Mouse (Mus musculus) stomach, embryonic 15.5 days (tissue): Measurements from ENCODE around the gene Cln3. TPM values are rescaled to one million over a fixed set of nuclear protein-coding genes. Genes with fewer than 3 reads are reported as not detected.

Experiments
- ATAC-seq: fragments of 200-750 bp; cut with Nextera tagmentation; 2 replicates; pipeline ENCODE4 v1.8.0; 2017; ENCODE audit warnings: low read depth, moderate number of reproducible peaks, moderate TSS enrichment; ENCODE audit not compliant: insufficient read depth, low FRiP score
- H3K27ac ChIP-seq: fragments of 300-500 bp; sonication (generic); 2 replicates; pipeline ENCODE4 v1.5.1; 2015; ENCODE audit warnings: mild to moderate bottlenecking, inconsistent platforms
- H3K27me3 ChIP-seq: fragments of 300-500 bp; sonication (generic); replicated peaks from 2 replicates; pipeline ENCODE4 v1.6.1; 2015; ENCODE audit warnings: inconsistent platforms
- H3K36me3 ChIP-seq: fragments of 300-500 bp; sonication (generic); 2 replicates; pipeline ENCODE4 v1.6.1; 2015; ENCODE audit warnings: inconsistent platforms
- H3K4me1 ChIP-seq: fragments of 300-500 bp; sonication (generic); 2 replicates; pipeline ENCODE4 v1.6.1; 2015; ENCODE audit warnings: inconsistent platforms
- H3K4me2 ChIP-seq: fragments of 300-500 bp; sonication (generic); 2 replicates; pipeline ENCODE4 v1.6.1; 2015; ENCODE audit warnings: mild to moderate bottlenecking, inconsistent platforms
- H3K4me3 ChIP-seq: fragments of 300-500 bp; sonication (generic); replicated peaks from 2 replicates; pipeline ENCODE4 v1.5.1; 2015; ENCODE audit warnings: inconsistent platforms
- H3K9ac ChIP-seq: fragments of 300-500 bp; sonication (generic); 2 replicates; pipeline ENCODE4 v1.6.1; 2015; ENCODE audit warnings: inconsistent platforms
- H3K9me3 ChIP-seq: fragments of 300-500 bp; sonication (generic); 2 replicates; pipeline ENCODE4 v1.6.1; 2016; ENCODE audit warnings: inconsistent platforms
- WGBS: fragments of 180-500 bp; shearing (Covaris S2); methylation state at CpG from one replicate; pipeline ENCODE4 v1.1.7; 2015; 5-methylcytosine and 5-hydroxymethylcytosine counted together
- polyA plus RNA-seq: library from polyadenylated mRNA; unstranded; fragments of >200 nt; fragmentation: Nextera tagmentation; extraction: Ambion mirVana; gene quantifications from 2 replicates; pipeline ENCODE4 v1.2.1, GENCODE M21; 2015

Cln3 gene
- polyA plus RNA-seq, 1 experiment from 2014 or later, result 30.4 TPM

DNA sequence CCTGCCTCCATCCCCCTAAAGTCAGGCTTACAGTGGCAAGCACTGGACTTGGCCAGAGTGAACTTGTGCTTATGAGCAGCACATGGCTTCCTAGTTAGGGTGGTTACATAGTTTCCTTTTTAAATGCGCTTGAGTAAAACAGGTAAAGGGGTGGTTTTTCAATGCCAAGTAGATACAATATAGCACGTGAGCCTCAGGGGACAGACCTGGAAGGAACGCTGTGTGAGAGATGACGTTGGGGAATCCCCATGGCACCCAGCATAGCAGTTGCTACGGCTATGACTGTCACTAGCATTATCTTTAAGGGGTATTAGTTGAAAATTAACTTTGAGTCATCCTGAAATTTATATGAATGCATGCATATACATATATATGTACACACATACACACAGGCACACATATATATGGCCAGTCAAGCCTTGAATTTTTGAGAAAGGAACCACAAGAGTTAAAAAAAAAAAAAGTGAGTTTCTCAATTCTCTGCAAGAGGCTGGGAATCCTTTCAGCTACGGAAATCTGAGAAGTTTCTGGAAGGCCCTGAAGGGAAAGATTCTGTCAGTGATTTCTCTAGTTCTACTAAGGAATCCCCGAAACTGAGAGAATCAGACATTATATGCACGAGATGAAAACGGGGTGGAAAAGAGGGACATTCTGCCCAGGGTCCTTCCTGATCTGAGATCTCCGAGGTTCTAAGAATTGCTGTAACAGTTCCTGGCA is 34.1 kb upstream of the Cln3 start:
- Histone ChIP-seq H3K27me3 (no peaks in the 10 kb centered on the region), H3K36me3 (no peaks in the 10 kb centered on the region), H3K4me1 (no peaks in the 10 kb centered on the region), H3K4me3 (no peak overlapping the region), H3K9ac (no peak overlapping the region), H3K4me2 (no peak overlapping the region), H3K9me3 (no peaks in the 10 kb centered on the region), H3K27ac (no peak overlapping the region)
- 72% methylated on average over 10 of the region's 10 CpGs for WGBS
- ATAC-seq, result no peak

DNA sequence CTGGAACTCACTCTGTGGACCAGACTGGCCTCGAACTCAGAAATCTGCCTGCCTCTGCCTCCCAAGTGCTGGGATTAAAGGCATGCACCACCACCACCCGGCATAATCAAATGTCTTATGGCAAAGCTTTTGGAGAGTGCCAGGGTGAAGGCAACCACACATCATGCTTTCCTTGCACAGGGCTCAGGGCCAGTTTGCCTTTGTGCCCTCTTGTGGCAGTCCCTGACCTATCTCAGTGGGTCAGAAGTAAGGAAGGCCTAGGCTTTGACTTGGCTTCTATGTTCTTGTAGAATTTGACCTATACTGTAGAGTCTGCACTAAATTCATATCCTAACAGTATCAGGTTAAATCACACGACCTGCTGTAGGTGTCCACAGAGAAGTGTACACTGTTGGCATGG is 31.1 kb upstream of the Cln3 start:
- H3K9ac ChIP-seq, result no peak overlapping the region
- H3K36me3 ChIP-seq, result no peaks in the 10 kb centered on the region
- H3K27me3 ChIP-seq, result no peaks in the 10 kb centered on the region
- no peaks in the 10 kb centered on the region for H3K4me1 ChIP-seq
- H3K27ac ChIP-seq, result no peak overlapping the region
- ATAC-seq, result no peak
- H3K4me2 ChIP-seq, result no peak overlapping the region
- WGBS, result 69% methylated on average over 3 of the region's 3 CpGs
- H3K4me3 ChIP-seq, result no peak overlapping the region
- no peaks in the 10 kb centered on the region for H3K9me3 ChIP-seq

DNA sequence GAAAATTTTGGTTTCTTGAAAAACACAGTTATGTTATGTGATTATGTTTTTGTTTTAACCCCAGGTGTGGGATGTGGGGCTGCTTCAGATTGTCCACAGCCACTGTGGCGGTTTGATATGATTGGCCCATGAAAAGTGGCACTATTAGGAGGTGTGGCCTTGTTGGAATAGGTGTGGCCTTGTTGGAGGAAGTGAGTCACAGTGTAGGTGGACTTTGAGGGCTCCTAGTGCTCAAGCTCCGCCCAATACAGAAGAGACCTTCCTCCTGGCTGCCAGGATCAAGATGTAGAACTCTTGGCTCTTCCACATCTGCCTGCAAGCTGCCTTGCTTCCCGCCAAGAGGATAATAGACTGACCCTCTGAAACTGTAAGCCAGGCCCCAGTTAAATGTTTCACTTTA is 27.1 kb upstream of the Cln3 start:
- no peaks in the 10 kb centered on the region for H3K9me3 ChIP-seq
- no peak overlapping the region for H3K4me2 ChIP-seq
- H3K9ac ChIP-seq, result no peak overlapping the region
- no peaks in the 10 kb centered on the region for H3K36me3 ChIP-seq
- no peaks in the 10 kb centered on the region for H3K4me1 ChIP-seq
- WGBS, result 76% methylated on average over 3 of the region's 3 CpGs
- no peaks in the 10 kb centered on the region for H3K27me3 ChIP-seq
- H3K27ac ChIP-seq, result no peak overlapping the region
- ATAC-seq, result no peak
- H3K4me3 ChIP-seq, result no peak overlapping the region

DNA sequence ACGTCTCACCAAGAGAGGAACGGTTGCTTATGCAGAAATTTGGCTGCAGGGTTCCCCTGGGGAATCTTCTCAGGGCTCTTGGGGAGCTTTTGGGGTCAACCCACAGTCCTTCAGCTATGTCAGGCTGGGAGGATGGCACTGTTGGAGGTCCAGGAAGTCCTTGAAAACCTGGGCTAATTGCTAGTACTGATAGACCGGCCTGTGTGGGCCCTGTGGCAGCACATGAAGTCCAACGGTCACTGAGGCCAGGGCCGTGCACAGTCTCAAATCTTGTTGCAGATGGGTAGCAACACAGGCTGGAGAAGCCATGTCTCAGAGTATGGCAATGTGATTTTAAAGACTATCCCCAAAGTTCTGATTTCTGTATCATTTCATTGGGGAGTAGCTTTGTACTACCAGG is 22.2 kb upstream of the Cln3 start:
- Histone ChIP-seq H3K9ac (no peak overlapping the region), H3K4me1 (no peaks in the 10 kb centered on the region), H3K36me3 (no peaks in the 10 kb centered on the region), H3K27ac (no peak overlapping the region), H3K9me3 (no peaks in the 10 kb centered on the region), H3K27me3 (no peaks in the 10 kb centered on the region), H3K4me2 (no peak overlapping the region), H3K4me3 (no peak overlapping the region)
- WGBS, result 78% methylated on average over 5 of the region's 5 CpGs
- no peak for ATAC-seq

DNA sequence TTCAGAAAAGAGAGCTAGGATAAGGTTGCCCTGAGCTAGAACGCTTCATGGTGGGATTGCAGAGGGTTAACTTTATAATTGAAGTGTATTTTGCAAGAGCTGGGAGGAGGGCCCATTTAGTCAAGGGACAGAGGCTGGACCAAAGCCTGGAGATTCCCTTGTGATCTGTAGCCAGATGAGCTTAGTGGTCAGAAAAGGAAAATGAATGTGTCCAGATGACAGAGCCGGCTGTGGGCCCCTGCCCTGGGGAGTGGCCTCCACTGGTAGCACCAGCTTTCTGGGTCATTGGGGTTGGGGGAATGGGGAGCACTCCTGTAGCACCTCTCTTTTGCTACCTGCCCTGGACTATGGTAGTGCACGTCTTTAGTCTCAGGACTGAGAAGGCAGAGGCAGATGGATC is 21.4 kb upstream of the Cln3 start:
- no peak for ATAC-seq
- Histone ChIP-seq H3K27ac (no peak overlapping the region), H3K9ac (no peak overlapping the region), H3K4me2 (no peak overlapping the region), H3K4me3 (no peak overlapping the region), H3K27me3 (no peaks in the 10 kb centered on the region), H3K36me3 (no peaks in the 10 kb centered on the region), H3K4me1 (no peaks in the 10 kb centered on the region), H3K9me3 (no peaks in the 10 kb centered on the region)
- WGBS, result 64% methylated on average over 3 of the region's 3 CpGs

DNA sequence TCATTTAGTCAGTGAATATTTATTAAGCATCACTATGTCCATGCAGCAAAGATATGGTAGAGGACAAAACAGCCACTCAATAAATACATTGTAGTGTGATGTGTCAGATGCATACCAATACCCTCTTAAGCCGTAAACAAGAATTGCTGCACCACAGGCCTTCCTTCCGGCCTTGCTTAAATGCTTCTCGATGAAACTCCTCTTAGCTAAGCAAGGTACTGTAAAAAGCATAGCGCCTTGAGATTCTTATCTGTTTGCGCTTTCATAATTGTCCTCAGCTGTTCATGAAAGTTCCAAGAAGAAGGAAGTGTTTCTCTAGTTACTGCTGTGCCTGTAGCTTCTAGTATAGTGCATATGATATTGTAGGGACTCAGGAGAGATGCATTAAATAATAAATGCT is 21.0 kb upstream of the Cln3 start:
- Histone ChIP-seq H3K9me3 (no peaks in the 10 kb centered on the region), H3K4me1 (no peaks in the 10 kb centered on the region), H3K27me3 (no peaks in the 10 kb centered on the region), H3K36me3 (no peaks in the 10 kb centered on the region), H3K4me2 (no peak overlapping the region), H3K9ac (no peak overlapping the region), H3K27ac (no peak overlapping the region), H3K4me3 (no peak overlapping the region)
- no peak for ATAC-seq
- 73% methylated on average over 5 of the region's 5 CpGs for WGBS

DNA sequence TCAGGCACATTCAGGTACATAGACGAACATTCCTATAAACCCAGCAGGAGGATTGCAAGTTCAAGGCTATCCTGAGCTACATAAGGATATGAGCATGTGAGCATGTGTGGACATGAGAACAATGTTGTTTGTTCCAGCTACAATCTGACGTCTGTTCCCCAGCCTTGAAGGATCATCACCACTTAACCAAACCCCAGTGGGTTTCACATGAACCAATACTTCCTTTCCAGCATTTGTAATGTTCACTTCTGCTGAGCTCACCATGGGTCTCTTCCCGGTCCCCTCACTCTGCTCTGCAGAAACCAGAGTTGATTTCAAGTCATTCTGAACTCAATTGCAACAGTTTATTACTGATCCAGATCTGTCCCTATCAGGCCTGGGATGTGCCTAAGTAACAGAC is 17.0 kb upstream of the Cln3 start:
- 67% methylated on average over 3 of the region's 3 CpGs for WGBS
- Histone ChIP-seq H3K9ac (no peak overlapping the region), H3K4me3 (no peak overlapping the region), H3K27ac (no peak overlapping the region), H3K4me2 (no peak overlapping the region), H3K9me3 (no peaks in the 10 kb centered on the region), H3K36me3 (no peaks in the 10 kb centered on the region), H3K4me1 (no peaks in the 10 kb centered on the region), H3K27me3 (no peaks in the 10 kb centered on the region)
- no peak for ATAC-seq

DNA sequence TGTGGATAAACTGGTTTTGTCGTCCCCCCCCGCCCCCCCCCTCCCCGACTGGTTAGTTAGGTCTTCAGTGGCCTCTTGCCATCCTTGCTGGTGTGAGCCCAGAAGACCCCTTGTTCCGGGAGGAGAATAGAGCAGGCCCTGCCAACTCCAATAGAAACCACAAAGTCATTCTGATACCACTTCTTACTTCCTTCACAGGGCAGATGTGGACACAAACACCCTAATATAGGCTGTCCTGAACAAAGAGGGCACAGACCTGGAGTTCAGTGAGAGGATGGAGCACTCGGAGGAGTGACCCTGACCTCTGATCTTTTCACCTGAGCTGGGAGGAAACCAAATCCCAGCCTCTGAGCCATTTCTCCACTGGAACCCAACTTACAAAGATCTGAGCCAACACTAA is 16.3 kb upstream of the Cln3 start:
- Histone ChIP-seq H3K4me2 (no peak overlapping the region), H3K9me3 (no peaks in the 10 kb centered on the region), H3K9ac (no peak overlapping the region), H3K4me3 (no peak overlapping the region), H3K27me3 (no peaks in the 10 kb centered on the region), H3K27ac (no peak overlapping the region), H3K36me3 (no peaks in the 10 kb centered on the region), H3K4me1 (no peaks in the 10 kb centered on the region)
- ATAC-seq, result no peak
- WGBS, result 30% methylated on average over 5 of the region's 5 CpGs

DNA sequence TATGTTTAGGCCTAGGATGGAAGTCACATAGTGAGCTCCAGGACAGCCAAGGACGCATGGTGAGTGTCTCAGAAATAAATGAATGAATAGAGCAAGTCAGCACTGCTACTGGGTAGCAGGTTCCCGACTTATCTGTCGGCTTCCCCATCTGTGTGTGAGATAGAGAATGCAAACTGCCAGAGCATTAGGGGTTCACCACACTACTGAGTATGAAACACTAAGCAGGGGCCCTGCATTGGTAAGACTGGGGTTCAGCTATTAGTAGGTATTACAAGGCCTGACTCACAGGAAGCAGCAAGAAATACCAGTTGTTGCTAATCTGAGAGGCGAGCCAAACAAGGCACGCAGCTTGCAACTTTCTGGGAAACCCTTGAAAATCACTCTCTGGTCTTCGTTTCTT is 13.3 kb upstream of the Cln3 start:
- Histone ChIP-seq H3K36me3 (no peaks in the 10 kb centered on the region), H3K9ac (no peak overlapping the region), H3K9me3 (no peaks in the 10 kb centered on the region), H3K4me2 (no peak overlapping the region), H3K27ac (no peak overlapping the region), H3K4me1 (no peaks in the 10 kb centered on the region), H3K27me3 (no peaks in the 10 kb centered on the region), H3K4me3 (no peak overlapping the region)
- ATAC-seq, result no peak
- 73% methylated on average over 6 of the region's 6 CpGs for WGBS

DNA sequence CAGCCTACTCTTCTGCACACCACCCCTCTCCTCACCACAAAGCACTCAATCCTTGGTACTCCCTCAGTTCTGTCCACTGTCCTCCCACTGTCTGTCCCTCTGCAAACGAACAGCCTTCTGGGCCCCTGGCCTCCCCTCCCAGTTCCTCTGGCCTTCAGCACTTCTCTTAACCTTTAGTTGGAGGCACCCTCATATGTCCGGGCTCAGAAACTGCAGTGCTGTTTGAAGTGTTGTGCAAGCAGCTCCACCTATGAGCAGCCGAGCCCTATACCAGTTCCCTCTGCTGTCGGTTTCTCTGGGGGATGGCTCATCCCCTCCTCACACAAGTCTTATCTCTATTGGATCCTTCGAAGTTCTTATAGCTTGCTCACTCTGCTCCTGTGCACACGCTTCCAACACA is 10.8 kb upstream of the Cln3 start:
- WGBS, result 48% methylated on average over 6 of the region's 6 CpGs
- Histone ChIP-seq H3K9ac (no peak overlapping the region), H3K4me2 (no peak overlapping the region), H3K4me1 (no peaks in the 10 kb centered on the region), H3K9me3 (no peaks in the 10 kb centered on the region), H3K36me3 (no peaks in the 10 kb centered on the region), H3K27ac (no peak overlapping the region), H3K4me3 (no peak overlapping the region), H3K27me3 (no peaks in the 10 kb centered on the region)
- no peak for ATAC-seq

DNA sequence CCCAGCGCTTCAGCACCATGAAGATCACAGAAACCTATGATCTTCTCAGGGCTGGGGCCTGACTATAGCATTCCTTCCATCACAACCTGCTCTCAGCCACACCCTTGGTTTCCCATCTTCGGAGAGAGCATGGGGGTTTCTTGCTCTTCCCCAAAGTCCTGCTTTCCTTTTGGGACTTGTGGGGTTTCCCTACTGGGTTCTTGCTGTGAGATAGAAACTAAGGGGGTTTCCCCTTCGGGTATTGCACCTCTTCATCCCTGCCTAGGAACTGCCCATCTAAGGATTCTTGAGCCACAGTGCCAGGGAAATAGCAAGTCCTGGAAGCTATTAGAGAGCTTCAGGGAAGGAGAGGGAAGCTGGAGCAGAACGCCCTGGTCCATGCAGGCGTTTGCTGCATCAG is 10.3 kb upstream of the Cln3 start:
- no peak for ATAC-seq
- H3K4me3 ChIP-seq, result no peak overlapping the region
- no peaks in the 10 kb centered on the region for H3K4me1 ChIP-seq
- WGBS, result 82% methylated on average over 5 of the region's 5 CpGs
- no peaks in the 10 kb centered on the region for H3K9me3 ChIP-seq
- H3K9ac ChIP-seq, result no peak overlapping the region
- no peak overlapping the region for H3K4me2 ChIP-seq
- no peaks in the 10 kb centered on the region for H3K27me3 ChIP-seq
- no peak overlapping the region for H3K27ac ChIP-seq
- no peaks in the 10 kb centered on the region for H3K36me3 ChIP-seq

DNA sequence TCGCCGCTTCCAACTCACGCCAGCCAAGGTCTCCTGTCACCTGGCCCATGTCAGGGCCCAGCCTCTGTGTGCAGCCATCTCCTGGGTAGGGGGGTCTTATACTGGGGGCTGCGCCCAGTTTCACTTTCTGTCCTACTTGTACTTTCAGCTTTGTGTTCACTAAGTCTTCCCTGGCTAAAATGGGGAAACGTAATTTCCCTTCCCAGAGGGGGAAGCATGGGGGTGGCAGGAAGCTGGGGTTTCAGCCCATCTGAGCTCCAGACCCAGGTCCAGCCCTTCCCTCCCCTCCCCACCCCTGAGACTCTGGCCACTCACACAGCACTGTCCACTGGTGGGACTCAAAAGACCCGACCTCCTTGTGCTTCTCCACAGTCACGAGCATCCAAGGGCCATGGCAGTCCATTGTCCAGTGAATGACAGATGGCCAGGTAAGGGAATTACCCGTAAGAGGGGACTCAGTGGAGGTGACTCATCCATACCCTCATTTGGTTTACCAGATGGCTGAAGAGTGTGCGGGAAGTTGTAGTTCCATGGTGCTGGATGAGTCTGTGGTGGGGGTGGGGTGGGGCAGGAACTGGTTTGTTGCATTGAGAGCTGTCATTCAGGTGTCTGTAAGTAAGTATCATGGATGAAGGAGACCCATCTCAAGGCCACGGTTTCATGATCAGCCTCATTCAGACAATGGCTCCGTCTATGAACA is 9.4 kb upstream of the Cln3 start, which contains the start of gene Il27:
Gene Il27, minus strand, starts transcription at position 80 of the 700 bp plus-strand sequence.
- Histone ChIP-seq H3K4me2 (no peak within 1 kb of the TSS), H3K9me3 (no peaks in the 10 kb centered on the region), H3K9ac (no peak within 1 kb of the TSS), H3K27ac (no peak within 1 kb of the TSS), H3K4me1 (no peaks in the 10 kb centered on the region), H3K27me3 (no peaks in the 10 kb centered on the region), H3K4me3 (no peak within 1 kb of the TSS), H3K36me3 (no peaks in the 10 kb centered on the region)
- 77% methylated on average over 11 of the region's 11 CpGs for WGBS
- ATAC-seq, result no peak; the same call in 1 of the 2 replicates
